Mouse (Mus musculus) urinary bladder, adult 2 months (tissue): ENCODE data around the gene Xrcc2. TPM values are rescaled to one million over a fixed set of nuclear protein-coding genes. Genes with fewer than 3 reads are reported as not detected.
"Not testable (repeated sequence)": the region's sequence is repeated elsewhere in the genome, so short reads cannot be mapped to it uniquely, and the experiment has no call there.

Experiments
- DNase-seq: peaks from one replicate; pipeline ENCODE4 v3.0.0; 2022; ENCODE audit warnings: low spot score
- polyA plus RNA-seq: library from polyadenylated mRNA; depleted of rRNA; stranded (reverse); fragments of >200 nt; gene quantifications from 2 replicates; pipeline ENCODE4 v1.2.3, GENCODE M21; 2012; rRNA removed

Xrcc2 gene
- 4.0 and 4.5 TPM in 2 replicates for polyA plus RNA-seq

DNA sequence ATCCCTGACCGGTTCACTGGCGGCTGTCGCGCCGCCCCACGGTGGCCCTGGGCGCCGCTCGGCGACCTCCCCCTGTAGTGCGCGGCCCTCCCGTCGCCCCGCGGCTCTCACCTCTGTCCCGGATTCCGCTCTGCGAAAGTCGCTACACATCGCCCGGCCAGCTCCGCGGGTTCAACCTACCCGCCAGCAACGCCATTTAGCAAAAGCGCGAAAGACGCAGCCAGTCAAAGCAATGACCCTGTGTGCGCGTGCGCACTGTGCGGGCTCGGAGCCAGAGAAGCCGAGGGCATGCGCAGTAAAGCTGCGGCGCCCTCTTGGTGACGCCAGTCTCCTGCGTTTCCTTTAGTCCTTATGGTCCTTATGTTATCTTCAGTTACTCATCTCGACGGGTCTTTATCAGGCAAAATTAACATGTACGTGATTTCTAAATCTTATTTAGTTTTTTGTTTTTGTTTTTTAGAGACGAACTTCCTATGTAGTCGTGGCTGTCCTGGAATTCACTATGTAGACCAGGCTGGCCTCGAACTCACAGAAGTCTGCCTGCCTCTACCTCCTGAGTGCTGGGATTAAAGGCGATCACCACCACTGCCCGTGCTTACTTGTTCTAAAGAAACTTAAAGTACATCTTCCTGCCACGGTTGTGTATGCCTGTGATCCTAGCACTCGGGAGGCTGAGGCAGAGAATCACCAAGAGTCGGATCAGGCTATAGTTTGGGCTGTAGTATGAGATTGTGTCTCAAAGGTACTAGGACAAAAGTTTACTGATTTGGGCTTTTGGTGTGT lies at the start of gene Xrcc2:
Xrcc2 (minus strand) TSS at position 259 of the 783 bp plus-strand sequence.
- peak; percentile 94 for DNase-seq

DNA sequence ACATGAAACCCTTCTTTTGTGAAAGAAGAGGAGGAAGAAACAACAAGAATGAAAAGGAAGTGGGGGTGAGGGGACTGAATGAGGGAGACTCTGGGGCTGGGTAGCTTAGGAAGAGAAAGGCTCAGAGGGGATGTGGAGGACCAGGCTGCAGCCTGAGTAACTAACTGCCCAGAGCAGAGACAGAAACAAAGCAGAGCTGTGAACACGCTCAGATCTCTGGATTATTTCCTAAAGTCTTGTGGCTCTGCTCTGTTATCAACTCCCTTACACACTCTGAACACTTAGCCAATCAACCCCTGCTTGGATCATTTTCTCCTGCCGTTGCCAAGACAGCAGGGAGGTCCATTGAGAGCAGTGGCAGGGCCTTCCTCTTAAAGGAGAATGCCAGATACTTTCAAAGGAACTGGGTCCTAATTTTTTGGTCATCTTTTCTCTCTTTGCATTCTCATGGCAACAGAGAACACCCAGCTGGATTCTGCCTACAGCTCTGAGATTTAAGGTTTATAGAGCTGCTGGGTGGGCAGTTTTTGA lies 48.7 kb upstream of the Xrcc2 start:
- DNase-seq, result no peak

DNA sequence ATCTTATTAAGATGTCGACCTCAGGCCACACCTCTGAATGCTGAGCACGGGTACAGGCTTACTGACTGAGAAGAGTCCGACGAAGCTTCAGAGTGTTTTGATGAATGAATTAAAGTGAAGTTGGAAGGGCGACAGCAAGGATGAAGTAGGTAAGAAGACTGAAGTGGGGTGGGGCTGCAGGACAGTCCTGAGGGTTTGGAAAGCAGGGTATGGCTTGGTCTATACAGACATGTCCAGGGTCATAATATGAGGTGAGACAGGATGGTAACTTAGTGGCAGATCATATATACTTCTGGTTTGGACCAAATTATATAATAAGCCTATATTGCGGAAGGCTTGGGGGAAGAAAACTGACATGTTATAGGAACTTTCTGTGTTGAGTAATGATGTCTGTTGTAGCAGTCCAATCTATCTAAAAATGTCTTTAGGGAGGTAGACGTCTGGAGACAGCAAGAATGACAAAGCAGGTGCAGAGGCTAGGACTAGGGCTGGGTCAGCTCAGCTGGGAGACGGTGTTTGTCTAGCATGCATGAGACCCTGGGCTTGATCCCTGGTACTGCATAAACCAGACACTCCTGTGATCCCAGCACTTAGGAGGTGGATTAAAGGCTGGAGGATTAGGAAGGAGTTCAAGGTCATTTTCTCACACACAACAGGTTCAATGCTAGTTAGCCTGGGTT lies 48.1 kb upstream of the Xrcc2 start:
- DNase-seq, result no peak

DNA sequence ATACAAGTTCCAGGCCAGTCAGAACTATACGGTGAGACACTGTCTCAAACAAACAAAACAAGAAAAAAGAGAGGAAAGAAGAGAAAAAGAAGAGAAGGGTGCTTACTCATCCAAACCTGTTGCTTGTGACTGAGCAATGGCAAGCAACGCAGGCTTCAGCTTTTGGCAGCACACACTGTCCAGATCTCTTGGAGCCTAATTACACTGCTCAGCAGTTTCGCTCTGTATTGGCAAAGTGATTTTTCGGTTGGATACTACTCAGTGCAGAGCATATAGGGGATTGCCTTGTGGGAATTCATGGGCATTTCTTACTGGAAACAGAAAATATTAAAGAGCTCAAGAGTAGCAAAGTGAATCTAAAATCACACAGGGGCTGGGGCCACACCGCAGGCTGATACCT lies 47.2 kb upstream of the Xrcc2 start:
- DNase-seq, result no peak

DNA sequence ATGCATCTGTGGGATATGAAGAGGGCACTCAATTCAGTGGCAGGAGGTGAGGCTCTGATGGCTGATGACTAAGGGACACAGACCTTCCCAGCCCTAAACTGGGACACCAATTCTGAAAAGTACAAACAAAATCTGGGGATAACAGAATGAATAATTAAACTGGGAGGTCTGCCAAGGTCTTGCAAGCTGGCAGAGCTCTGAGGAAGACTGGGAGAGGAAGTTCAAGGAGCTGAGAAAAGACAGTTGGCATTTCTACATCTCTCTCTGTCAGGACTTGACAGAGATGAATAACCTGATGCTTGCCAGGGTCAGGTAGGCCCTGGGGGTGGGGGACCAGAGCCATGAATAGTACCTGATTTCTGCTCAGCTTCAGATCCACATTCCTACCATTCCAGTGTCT lies 45.9 kb upstream of the Xrcc2 start:
- no peak for DNase-seq

DNA sequence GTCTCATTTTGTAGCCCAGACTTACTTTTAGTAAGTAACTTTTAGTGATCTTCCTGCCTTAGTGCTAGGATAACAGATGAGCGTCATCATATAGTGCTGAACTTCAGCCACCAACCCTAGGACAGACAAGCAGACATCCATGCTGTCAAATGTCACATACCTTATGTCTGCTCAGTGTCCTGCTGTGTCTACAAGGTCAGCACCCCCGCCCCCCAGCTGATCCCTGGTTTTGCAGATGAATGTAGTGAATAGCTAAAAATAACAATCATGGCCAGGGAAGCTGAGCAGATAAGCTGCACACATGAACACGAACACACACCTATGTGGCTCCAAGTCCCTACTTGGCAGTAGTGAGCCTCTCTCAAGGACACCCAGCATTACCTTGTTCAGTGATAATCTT lies 43.0 kb upstream of the Xrcc2 start:
- DNase-seq, result no peak

DNA sequence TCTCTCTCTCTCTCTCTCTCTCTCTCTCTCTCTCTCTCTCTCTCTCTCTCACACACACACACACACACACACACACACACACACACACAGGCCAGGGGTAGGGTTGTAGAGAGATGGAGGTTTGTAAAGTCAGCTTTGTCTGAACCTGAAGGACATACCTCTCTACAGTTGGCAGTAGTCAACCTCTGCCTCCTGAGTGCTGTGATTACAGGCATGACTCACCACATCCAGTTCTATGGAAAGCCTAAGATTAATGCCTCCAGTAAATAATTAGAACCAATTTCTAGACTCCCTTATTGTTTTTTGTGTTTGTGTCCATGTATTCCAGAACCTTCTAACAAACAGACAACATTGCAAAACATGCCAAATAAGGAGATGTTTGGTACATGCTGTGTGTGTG lies 42.3 kb upstream of the Xrcc2 start:
- DNase-seq, result no peak

DNA sequence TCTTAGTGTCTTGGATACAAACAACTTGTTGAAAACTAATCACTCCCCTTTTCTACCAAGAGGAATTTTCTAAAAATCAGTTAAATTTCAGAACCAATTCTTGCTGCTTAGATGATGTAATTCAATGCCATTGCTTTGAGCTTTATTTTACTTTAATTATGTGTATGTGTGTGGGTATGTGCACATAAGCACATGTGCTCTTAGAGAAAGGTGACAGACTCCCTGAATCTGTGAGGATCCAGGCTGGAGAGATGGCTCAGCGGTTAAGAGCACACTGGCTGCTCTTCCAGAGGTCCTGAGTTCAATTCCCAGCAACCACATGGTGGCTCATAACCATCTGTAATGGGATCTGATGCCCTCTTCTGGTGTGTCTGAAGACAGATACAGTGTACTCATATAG lies 33.3 kb upstream of the Xrcc2 start:
- DNase-seq, result not testable (repeated sequence)

DNA sequence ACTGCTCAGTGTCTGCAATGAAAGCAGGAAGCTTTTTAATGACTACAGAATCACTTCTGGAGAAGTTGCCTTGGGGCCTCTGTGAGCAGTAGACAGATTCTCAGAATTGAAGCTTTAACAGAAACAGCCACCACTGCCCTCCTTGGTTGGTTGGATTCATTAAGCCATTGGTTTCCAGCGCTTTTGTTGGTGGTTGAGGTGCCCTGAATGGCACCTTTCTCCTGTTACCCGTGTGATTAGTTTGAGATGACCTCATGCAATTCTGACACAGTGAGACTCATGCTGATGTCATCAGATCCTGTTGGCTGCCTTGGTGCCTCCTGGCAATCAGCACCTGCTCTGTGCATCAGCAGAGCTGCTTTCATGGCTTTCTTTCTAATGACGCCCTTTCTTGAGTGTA lies 32.8 kb upstream of the Xrcc2 start:
- no peak for DNase-seq

DNA sequence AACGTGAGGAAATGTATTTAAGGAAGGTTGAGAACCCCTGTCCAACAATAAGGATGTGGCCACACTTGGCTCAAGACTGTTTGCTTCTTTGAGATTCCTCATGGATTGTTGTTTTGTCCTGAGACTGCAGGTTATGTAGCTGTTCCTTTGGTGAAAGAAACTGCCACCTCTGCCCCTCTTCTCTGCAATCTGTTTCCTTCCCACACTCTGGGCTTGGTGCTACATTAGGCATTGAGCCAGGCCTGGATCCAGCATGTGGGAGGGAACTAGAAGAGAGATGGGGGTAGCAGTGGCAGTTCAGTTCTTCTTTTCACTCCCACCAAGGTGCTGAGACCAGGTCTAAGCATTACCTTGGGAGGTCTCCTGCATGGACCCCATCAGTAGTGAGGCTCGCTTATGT lies 30.2 kb upstream of the Xrcc2 start:
- no peak for DNase-seq

DNA sequence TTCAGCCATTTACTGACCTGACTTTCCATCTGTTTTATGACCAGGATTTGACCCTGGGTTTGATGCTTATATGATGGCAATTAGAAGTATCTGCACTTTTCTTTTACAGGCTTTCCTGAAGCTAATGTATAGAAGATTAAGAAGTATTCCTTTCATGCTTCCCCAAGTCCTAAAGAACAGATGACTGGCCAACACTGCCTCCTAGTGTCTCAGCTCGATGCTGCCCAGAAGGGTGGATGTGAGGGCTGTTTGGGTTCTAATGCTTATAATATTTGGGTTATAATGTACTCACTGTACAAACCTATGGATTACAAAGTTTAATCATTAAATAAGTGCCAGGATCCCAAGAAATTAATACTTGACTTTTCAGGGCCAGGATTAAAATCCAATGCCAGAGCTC lies 28.7 kb upstream of the Xrcc2 start:
- no peak for DNase-seq

DNA sequence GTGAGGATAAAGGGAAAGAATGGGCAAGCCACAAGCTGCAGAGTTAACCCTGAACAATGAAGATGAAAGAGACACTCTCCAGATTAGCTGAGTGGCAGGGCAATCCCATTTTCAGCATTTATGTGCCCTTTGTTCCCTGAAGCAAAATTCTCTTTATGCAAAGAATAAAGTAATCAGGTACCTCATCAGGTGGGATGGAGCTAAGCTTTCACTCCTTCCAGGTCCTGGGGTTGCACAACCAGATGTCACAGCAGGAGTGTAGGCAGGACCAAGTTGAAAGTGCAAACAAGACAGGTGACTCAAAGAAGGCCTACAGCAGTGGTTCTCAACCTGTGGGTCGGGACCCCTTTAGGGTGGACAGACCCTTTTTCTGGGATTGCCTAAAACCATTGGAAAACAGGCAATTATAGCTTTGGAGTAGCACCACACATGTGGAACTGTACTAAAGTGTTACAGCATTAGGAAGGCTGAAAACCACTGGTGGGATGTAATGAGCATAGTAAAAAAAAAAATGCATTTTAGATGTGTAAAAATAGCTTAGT lies 18.6 kb upstream of the Xrcc2 start:
- no peak for DNase-seq

DNA sequence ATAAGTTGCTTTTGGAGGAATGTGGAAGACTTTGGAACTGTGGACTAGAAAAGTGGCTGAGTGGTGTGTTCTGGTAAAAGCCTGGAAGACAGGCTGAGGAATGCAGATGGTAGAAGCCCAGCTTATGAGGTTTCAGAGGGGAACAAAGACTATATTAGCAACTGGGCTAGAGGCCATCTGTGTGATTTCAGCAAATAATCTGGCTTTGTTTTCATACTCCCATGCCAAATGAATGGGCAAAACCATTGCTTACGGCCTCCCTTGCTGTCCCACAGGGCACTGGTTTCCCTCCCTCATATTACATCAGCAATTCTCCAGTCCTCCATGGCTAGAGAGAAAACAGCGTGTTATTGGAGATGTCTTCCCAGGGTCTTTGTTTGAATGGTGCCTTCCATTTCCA lies 17.4 kb upstream of the Xrcc2 start:
- no peak for DNase-seq

DNA sequence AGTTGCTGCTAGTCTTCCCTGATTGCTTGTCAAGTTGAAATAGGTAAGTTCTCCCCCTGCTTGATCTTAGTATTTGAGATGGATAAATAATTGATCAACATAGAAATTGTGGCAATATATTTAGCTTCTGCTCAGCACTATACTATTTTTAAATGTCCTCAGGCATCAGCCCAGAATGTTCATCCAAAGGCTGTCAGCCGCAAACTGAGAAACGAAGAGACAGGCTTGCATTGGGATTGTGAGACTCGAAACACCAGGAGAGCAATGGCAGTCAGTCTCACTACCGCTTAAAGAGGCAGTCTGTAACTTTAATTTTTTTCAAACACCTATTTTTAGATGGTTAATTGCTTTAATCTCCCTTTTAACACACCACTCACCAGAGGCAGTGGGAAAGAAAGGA lies 13.8 kb upstream of the Xrcc2 start:
- DNase-seq, result no peak

DNA sequence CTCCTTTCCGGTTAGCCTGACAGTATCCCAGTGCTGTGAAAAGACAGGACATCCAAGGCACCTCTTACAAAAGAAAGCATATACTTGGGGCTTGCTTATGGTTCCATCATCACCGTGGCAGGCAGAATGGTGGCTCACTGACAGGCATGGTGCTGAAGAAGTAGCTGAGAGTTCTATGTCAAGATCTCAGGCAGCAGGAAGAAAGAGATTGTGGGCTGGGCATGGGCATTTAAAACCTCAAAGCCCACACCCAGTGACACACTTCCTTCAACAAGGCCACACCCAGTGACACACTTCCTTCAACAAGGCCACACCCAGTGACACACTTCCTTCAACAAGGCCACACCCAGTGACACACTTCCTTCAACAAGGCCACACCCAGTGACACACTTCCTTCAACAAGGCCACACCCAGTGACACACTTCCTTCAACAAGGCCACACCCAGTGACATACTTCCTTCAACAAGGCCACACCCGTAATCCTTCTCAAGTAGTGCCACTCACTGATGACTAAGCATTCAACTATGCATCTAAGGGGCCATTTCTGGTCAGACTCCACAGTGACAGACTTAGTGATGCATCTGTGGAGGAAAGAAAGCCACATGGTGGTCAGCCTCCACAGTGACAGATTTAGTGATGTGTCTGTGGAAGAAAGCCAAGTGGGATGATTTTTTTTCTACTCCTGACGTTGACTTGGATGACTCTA lies 7.5 kb upstream of the Xrcc2 start:
- DNase-seq, result not testable (repeated sequence)

DNA sequence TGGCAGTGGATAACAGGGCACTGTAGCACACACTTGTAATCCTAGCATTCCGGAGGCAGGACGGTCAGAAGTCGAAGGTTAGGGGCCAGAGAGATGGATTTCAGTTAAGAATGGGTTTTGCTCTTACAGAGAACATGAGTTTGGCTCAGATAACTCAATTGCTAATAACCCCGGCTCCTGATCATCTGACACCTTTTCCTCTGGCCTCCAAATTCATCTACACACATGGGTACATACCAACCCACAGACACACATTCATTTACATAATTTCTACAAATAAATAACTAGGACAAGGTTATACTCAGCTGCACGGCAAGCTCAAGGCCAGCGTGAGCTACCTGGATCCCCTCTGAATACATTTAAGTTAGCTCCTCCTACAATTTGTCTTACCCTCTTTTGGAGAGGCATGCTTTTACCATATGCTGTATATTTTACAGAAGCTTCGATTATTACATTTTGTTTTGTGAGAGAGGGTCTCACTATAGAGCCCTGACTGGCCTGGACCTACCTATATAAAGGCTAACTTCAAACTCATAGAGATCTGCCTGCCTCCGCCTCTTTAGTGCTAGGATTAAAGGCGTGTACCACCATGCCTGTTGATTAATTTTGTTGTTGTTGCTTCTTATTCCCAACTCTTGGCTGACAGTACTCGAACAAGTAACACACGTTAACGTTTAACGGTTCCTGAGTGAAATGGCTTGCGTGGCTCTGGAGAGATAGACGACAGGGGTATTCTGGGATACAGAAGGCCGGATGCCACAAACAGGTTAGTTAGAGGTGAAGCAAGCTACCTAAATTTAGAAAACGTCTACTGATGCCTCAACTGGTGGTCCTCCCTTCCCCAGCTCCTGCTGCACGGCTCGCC lies 691 bp downstream of the Xrcc2 start:
- DNase-seq, result no peak

DNA sequence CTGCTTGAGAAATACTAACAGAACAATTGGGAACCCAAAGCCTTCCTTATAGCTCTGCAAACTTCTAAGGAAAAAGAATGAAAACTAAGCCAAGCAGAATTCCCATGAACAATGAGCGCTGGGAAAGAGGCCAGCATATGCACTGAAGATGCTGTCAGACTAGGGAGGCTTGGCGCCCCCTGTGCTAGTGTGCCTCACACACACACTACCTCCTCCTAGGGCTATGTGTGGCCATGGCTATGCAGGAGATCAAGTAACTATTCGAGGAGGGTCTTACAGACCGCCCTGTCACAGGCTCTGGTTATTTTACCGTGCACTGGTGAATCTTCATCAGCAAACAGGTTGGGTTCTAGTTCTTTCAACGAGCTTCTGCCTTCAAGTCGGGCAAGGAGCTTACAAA lies 7.7 kb downstream of the Xrcc2 start:
- DNase-seq, result no peak

DNA sequence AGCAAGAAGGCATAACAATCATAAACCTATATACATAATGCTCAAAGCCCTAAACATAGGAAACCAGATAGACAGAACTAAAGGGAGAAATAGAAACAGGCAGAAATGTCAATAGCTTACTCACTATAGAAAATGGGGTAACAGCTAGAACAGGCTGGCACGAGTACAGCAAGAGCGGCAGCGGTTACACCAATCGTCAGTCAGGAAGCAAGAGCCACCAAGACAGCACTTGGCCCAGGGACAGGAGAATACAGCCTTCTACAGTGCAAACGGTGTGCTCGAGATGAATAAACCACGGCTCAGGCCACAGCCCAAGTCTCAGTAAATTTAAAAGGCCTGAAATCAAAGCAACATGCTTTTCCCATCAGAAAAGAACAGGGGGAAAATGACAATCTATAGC lies 9.4 kb downstream of the Xrcc2 start:
- DNase-seq, result no peak

DNA sequence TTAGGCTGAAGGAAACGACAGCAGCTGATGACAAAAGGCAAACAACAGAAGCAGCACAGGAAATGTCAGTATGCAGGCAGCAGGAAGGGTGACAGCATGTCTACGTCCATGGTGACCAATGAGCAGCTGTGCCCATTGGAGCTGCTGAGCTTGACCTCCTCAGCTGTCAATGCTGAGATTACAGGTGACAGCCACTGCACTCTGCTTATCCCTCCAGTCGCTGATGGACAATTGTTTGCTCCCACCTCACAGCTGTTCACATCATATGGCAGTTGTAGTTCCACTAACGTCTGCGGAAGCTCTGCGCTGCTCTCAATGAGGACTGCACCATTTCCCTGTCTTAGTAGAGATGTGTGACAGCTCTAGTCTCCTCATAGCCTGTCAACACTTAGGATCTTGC lies 9.8 kb downstream of the Xrcc2 start:
- no peak for DNase-seq

DNA sequence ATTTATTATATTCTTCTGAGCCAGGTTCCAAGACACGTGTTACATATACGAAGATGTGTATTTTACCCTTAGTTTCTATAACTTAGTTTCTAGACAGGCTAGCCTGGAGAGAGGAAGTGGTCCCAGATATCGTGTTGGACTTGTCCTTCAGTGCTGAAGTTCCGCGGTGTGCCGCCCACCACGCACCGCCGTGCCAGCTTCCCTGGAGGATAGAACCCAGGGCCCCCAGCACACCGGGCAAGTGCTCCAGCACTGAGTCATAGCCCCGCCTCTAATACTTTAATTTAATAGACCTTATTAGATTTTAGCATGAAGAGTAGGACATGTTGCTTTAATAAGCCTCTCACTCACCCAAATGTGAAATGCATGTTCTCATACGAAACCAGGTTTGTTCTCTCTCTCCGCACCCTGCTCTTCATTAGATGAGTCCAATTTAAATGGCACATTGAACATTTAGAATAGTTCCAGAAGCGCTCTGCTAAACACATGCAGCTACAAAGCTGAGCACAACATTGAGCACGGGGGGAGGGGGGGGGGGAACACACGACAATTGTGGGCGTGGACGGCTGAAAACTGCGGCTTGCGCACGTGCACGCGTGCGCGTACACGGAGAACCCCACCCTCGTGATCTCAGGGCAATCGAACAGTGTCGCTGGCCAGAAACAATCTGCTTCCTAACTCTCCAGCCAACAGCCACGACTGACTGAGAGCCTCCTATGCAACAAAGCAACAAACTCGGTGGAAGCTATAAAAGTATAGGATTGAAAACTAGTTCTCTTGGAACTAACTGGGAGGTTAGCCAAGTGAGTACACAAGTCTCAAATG lies 33.7 kb downstream of the Xrcc2 start:
- no peak for DNase-seq

DNA sequence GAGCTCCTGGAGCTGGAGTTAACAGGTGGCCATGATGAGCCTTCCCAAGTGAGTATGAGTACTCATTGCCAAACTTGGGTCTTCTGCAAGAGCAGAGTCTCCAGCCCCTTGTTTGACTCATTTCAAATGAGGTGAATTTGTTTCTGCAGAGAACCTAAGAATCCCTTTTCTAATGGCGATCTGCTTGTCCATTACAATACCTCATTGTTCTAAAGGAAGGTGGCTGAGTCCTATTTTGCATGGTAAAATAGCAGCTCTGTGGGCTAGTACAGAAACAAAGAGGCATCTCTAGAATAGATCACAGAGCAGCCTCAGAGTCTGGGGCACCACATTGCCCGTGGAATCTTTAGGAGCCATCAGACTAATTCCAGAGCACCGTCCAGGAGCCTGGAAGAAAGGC lies 34.6 kb downstream of the Xrcc2 start:
- DNase-seq, result no peak
